Mouse (Mus musculus): ENCODE measurements around the gene Zmynd8. TPM values are rescaled to one million over a fixed set of nuclear protein-coding genes. Genes with fewer than 3 reads are reported as not detected.

Zmynd8 gene
- polyA plus RNA-seq, 1 experiment, result 75.2 TPM

- H3K4me3 ChIP-seq (replicated peaks; ENCODE audit: control insufficient read depth, low read depth, low read length), result no peak overlapping the region
- WGBS, result 88% methylated on average over 25 of the region's 25 CpGs
Observed at GRCm38 (mm10) chr2:165886857-165887628, 11.8 kb downstream of the Zmynd8 start.

GRCm38 (mm10) chr2:165886482-165886856 lies 12.3 kb downstream of the Zmynd8 start:
- 65% methylated on average over 3 of the region's 3 CpGs for WGBS
- H3K4me1 ChIP-seq (ENCODE audit: control insufficient read depth, insufficient read depth, low read length), result peaks cover 27% of the 10 kb centered on the region
- no peak for TF ChIP-seq CTCF (IDR thresholded peaks at IDR 0.05; ENCODE audit: control insufficient read depth, insufficient read depth, low read length)
- no peak for TF ChIP-seq POLR2A (IDR thresholded peaks at IDR 0.05; ENCODE audit: borderline replicate concordance, control insufficient read depth, low read depth, low read length)
- no peak overlapping the region for H3K4me3 ChIP-seq (replicated peaks; ENCODE audit: control insufficient read depth, low read depth, low read length)
- H3K27ac ChIP-seq (ENCODE audit: control insufficient read depth, insufficient read depth, low read depth, low read length, poor library complexity), result peak overlapping the region; percentile 65

More at GRCm38 (mm10) chr2:165886857-165887628, 11.8 kb downstream of the Zmynd8 start:
- H3K4me1 ChIP-seq (ENCODE audit: control insufficient read depth, insufficient read depth, low read length), result peaks cover 27% of the 10 kb centered on the region
- TF ChIP-seq POLR2A (IDR thresholded peaks at IDR 0.05; ENCODE audit: borderline replicate concordance, control insufficient read depth, low read depth, low read length) (no peak), CTCF (IDR thresholded peaks at IDR 0.05; ENCODE audit: control insufficient read depth, insufficient read depth, low read length) (no peak)
- peak overlapping the region; percentile 65 for H3K27ac ChIP-seq (ENCODE audit: control insufficient read depth, insufficient read depth, low read depth, low read length, poor library complexity)

- H3K4me3 ChIP-seq (replicated peaks; ENCODE audit: control insufficient read depth, low read depth, low read length), result no peak overlapping the region
- peaks cover 27% of the 10 kb centered on the region for H3K4me1 ChIP-seq (ENCODE audit: control insufficient read depth, insufficient read depth, low read length)
- no peak for TF ChIP-seq CTCF (IDR thresholded peaks at IDR 0.05; ENCODE audit: control insufficient read depth, insufficient read depth, low read length)
- TF ChIP-seq POLR2A (IDR thresholded peaks at IDR 0.05; ENCODE audit: borderline replicate concordance, control insufficient read depth, low read depth, low read length), result no peak
- peak overlapping the region; percentile 99 for H3K27ac ChIP-seq (ENCODE audit: control insufficient read depth, insufficient read depth, low read depth, low read length, poor library complexity)
- WGBS, result 44% methylated on average over 4 of the region's 4 CpGs
Observed at GRCm38 (mm10) chr2:165885951-165886320, 12.9 kb downstream of the Zmynd8 start.

- peak overlapping the region; percentile 99 for H3K27ac ChIP-seq (ENCODE audit: control insufficient read depth, insufficient read depth, low read depth, low read length, poor library complexity)
- 9% methylated on average over 16 of the region's 17 CpGs for WGBS
- TF ChIP-seq POLR2A (IDR thresholded peaks at IDR 0.05; ENCODE audit: borderline replicate concordance, control insufficient read depth, low read depth, low read length), result no peak
- no peak for TF ChIP-seq CTCF (IDR thresholded peaks at IDR 0.05; ENCODE audit: control insufficient read depth, insufficient read depth, low read length)
Observed at GRCm38 (mm10) chr2:165885225-165885950, 13.4 kb downstream of the Zmynd8 start.

GRCm38 (mm10) chr2:165884577-165885224 lies 14.1 kb downstream of the Zmynd8 start:
- H3K4me3 ChIP-seq (replicated peaks; ENCODE audit: control insufficient read depth, low read depth, low read length), result peak overlapping the region; percentile 58
- peak overlapping the region; percentile 99 for H3K27ac ChIP-seq (ENCODE audit: control insufficient read depth, insufficient read depth, low read depth, low read length, poor library complexity)
- 5% methylated on average over 21 of the region's 21 CpGs for WGBS
- H3K4me1 ChIP-seq (ENCODE audit: control insufficient read depth, insufficient read depth, low read length), result peaks cover 23% of the 10 kb centered on the region
- TF ChIP-seq CTCF (IDR thresholded peaks at IDR 0.05; ENCODE audit: control insufficient read depth, insufficient read depth, low read length) (no peak), POLR2A (IDR thresholded peaks at IDR 0.05; ENCODE audit: borderline replicate concordance, control insufficient read depth, low read depth, low read length) (peak; percentile 44; the same call in 1 of the 2 replicates)

More at GRCm38 (mm10) chr2:165885225-165885950, 13.4 kb downstream of the Zmynd8 start:
- no peak overlapping the region for H3K4me3 ChIP-seq (replicated peaks; ENCODE audit: control insufficient read depth, low read depth, low read length)
- peaks cover 27% of the 10 kb centered on the region for H3K4me1 ChIP-seq (ENCODE audit: control insufficient read depth, insufficient read depth, low read length)

- Histone ChIP-seq H3K27ac (ENCODE audit: control insufficient read depth, insufficient read depth, low read depth, low read length, poor library complexity) (peak overlapping the region; percentile 99), H3K4me3 (replicated peaks; ENCODE audit: control insufficient read depth, low read depth, low read length) (peak overlapping the region; percentile 59), H3K4me1 (ENCODE audit: control insufficient read depth, insufficient read depth, low read length) (peaks cover 19% of the 10 kb centered on the region)
- TF ChIP-seq CTCF (IDR thresholded peaks at IDR 0.05; ENCODE audit: control insufficient read depth, insufficient read depth, low read length) (no peak), POLR2A (IDR thresholded peaks at IDR 0.05; ENCODE audit: borderline replicate concordance, control insufficient read depth, low read depth, low read length) (no peak)
- 2% methylated on average over 11 of the region's 11 CpGs for WGBS
Observed at GRCm38 (mm10) chr2:165883846-165884576, 14.8 kb downstream of the Zmynd8 start.

- H3K4me1 ChIP-seq (ENCODE audit: control insufficient read depth, insufficient read depth, low read length), result peaks cover 11% of the 10 kb centered on the region
- TF ChIP-seq POLR2A (IDR thresholded peaks at IDR 0.05; ENCODE audit: borderline replicate concordance, control insufficient read depth, low read depth, low read length), result no peak
- peak; percentile 33; the same call in 1 of the 2 replicates for TF ChIP-seq CTCF (IDR thresholded peaks at IDR 0.05; ENCODE audit: control insufficient read depth, insufficient read depth, low read length)
- 3% methylated on average over 6 of the region's 6 CpGs for WGBS
- peak overlapping the region; percentile 49 for H3K4me3 ChIP-seq (replicated peaks; ENCODE audit: control insufficient read depth, low read depth, low read length)
- H3K27ac ChIP-seq (ENCODE audit: control insufficient read depth, insufficient read depth, low read depth, low read length, poor library complexity), result peak overlapping the region; percentile 79
Observed at GRCm38 (mm10) chr2:165883006-165883405, 15.8 kb downstream of the Zmynd8 start.

Data from bone marrow, adult 2 months (tissue).